Mouse (Mus musculus) mammary gland, adult 2 months (tissue): Measurements from ENCODE around the gene Olfr635. TPM values are rescaled to one million over a fixed set of nuclear protein-coding genes. Genes with fewer than 3 reads are reported as not detected.

ENCODE experiments used
- polyA plus RNA-seq: library from polyadenylated mRNA; depleted of rRNA; stranded (reverse); fragments of >200 nt; gene quantifications from 2 replicates; pipeline ENCODE4 v1.2.3, GENCODE M21; 2012; ENCODE audit warnings: low replicate concordance; rRNA removed

Olfr635 gene
- not detected in 2 replicates for polyA plus RNA-seq

DNA sequence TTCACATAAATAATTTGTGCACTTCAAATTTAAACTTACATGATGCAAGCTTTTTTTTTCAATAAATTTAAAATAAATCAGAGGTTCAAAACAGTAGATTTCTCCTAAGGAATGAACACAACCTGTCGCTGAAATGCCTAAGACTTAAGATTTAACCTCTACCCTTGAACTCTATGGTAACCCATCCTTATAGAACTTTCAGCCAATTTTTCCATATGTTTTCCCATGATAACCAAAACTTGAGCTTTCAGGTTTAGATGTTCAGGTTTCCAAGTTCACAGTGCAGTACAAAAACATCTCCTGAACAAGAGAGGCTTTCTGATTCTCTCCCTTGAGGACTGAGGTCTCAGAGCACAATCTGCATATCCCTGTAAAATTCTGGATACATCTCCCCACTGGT, at the start of gene Olfr635:
Gene Olfr635 (plus strand): TSS at position 301 of the 400 bp plus-strand sequence.

DNA sequence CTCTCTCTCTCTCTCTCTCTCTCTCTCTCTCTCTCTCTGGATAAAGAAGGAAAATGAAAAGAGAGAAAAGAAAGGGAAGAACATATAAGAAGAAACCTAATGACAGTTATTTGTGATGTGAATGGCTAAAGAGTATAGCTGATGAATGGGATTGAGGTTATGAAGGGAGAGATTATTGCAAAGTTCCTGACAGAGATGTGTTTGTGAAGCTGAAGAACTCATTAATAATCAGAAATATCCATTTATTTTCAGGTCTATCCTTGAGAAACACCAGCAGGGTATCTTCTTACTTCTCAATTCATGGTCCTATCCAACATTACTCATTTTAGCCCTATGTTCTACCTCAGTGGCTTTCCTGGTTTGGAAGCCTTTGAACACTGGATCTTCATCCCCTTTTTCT, 42.4 kb upstream of the Olfr635 start, which contains the start of gene Olfr631:
Gene Olfr631 (plus strand): TSS at position 301 of the 400 bp plus-strand sequence.

GRCm38 (mm10) chr7:103934264-103934663, 36.7 kb upstream of the Olfr635 start, which contains the start of gene Olfr632:
Gene Olfr632, plus strand, starts transcription at chr7:103934347.

GRCm38 (mm10) chr7:103944137-103944536, 26.8 kb upstream of the Olfr635 start, which contains the start of gene Olfr633:
Gene Olfr633, plus strand, starts transcription at chr7:103944437.

GRCm38 (mm10) chr7:103998446-103998845, 27.5 kb downstream of the Olfr635 start, which contains the start of gene Olfr638:
Gene Olfr638, plus strand, starts transcription at chr7:103998746.

DNA sequence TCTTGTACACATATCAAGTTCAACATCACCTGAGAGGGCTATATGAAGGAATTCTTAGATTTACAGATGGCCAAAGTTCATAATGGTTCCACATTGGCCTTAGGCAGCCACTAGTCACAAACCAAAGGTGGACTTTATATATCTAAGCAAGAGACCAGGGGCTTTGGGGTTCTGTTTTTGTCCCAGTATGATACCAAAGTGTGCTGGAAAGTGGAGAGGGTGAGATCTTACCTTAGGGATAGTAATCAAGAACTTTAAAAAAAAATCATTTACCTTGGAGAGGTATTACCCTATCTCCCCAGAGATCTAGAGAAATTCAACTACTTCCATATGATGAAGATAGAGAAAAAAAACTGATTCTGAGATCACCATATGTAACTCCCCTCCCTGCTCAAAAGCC, 46.3 kb downstream of the Olfr635 start, which contains the start of gene Olfr639:
Gene Olfr639 (minus strand): TSS at position 101 of the 400 bp plus-strand sequence.

GRCm38 (mm10) chr7:104025473-104025872, 54.5 kb downstream of the Olfr635 start, which contains the start of gene Olfr640:
Gene Olfr640, minus strand, starts transcription at chr7:104025573.

DNA sequence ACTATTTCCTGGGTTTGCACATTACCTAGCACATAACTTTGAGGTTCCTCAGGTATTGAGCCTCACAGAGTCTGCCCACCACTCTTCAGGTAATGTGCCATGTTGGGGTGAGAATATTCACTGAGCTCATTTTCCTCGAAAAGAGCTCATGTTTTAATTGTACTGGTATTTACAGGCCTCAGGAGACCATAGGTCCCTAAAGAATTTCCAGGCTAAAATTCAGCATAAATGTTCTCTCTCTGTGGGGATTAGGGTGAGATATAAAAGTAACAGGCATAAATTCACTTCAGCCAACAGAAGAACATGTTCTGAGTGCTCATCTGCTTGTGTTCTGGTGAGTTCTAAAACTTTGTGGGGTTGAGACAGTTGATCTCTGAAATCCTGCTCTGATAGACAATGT, 64.2 kb downstream of the Olfr635 start, which contains the start of gene Olfr641:
Gene Olfr641 (plus strand): TSS at position 301 of the 400 bp plus-strand sequence.

Other genes starting within 250 kb of the Olfr635 start
- gene Olfr628, start 240.8 kb upstream of the Olfr635 start, polyA plus RNA-seq: not detected in 2 replicates
- not detected in 2 replicates for gene Olfr629, start 226.2 kb upstream of the Olfr635 start, polyA plus RNA-seq
- not detected in 2 replicates for gene Olfr630, start 213.8 kb upstream of the Olfr635 start, polyA plus RNA-seq
- not detected in 2 replicates for gene Olfr69, start 199.6 kb upstream of the Olfr635 start, polyA plus RNA-seq
- gene Olfr68, start 191.5 kb upstream of the Olfr635 start, polyA plus RNA-seq: not detected in 2 replicates
- not detected in 2 replicates for gene Olfr67, start 179.3 kb upstream of the Olfr635 start, polyA plus RNA-seq
- gene Hbb-bt, start 157.2 kb upstream of the Olfr635 start, polyA plus RNA-seq: 79.2 and 80.0 TPM in 2 replicates
- 783 and 1,033 TPM in 2 replicates for gene Hbb-bs, start 143.1 kb upstream of the Olfr635 start, polyA plus RNA-seq
- gene Hbb-bh2, start 130.6 kb upstream of the Olfr635 start, polyA plus RNA-seq: not detected in 2 replicates
- gene Hbb-bh1, start 128.0 kb upstream of the Olfr635 start, polyA plus RNA-seq: not detected in 2 replicates
- gene Hbb-y, start 117.9 kb upstream of the Olfr635 start, polyA plus RNA-seq: not detected in 2 replicates
- not detected in 2 replicates for gene Olfr66, start 84.9 kb upstream of the Olfr635 start, polyA plus RNA-seq
- not detected in 2 replicates for gene Olfr64, start 76.7 kb upstream of the Olfr635 start, polyA plus RNA-seq
- not detected in 2 replicates for gene Olfr65, start 67.7 kb upstream of the Olfr635 start, polyA plus RNA-seq
- gene Olfr631, start 42.3 kb upstream of the Olfr635 start, polyA plus RNA-seq: not detected in 2 replicates
- gene Olfr632, start 36.8 kb upstream of the Olfr635 start, polyA plus RNA-seq: not detected in 2 replicates
- gene Olfr633, start 26.7 kb upstream of the Olfr635 start, polyA plus RNA-seq: not detected in 2 replicates
- not detected in 2 replicates for gene Olfr638, start 27.6 kb downstream of the Olfr635 start, polyA plus RNA-seq
- not detected in 2 replicates for gene Olfr639, start 46.2 kb downstream of the Olfr635 start, polyA plus RNA-seq
- not detected in 2 replicates for gene Olfr640, start 54.4 kb downstream of the Olfr635 start, polyA plus RNA-seq
- gene Olfr641, start 64.3 kb downstream of the Olfr635 start, polyA plus RNA-seq: not detected in 2 replicates
- gene Olfr642, start 81.5 kb downstream of the Olfr635 start, polyA plus RNA-seq: not detected in 2 replicates
- gene 4930516K23Rik, start 90.3 kb downstream of the Olfr635 start, polyA plus RNA-seq: not detected in 2 replicates
- not detected in 2 replicates for gene Olfr644, start 100.7 kb downstream of the Olfr635 start, polyA plus RNA-seq
- not detected in 2 replicates for gene Olfr645, start 114.3 kb downstream of the Olfr635 start, polyA plus RNA-seq
- not detected in 2 replicates for gene Olfr646, start 133.7 kb downstream of the Olfr635 start, polyA plus RNA-seq
- gene Ubqln5, start 158.7 kb downstream of the Olfr635 start, polyA plus RNA-seq: not detected in 2 replicates
- not detected in 2 replicates for gene Olfr643, start 166.3 kb downstream of the Olfr635 start, polyA plus RNA-seq
- gene Ubqln3, start 172.1 kb downstream of the Olfr635 start, polyA plus RNA-seq: not detected in 2 replicates
- gene Ubqlnl, start 179.4 kb downstream of the Olfr635 start, polyA plus RNA-seq: not detected in 2 replicates
- gene Olfm5, start 193.7 kb downstream of the Olfr635 start, polyA plus RNA-seq: not detected in 2 replicates
- not detected in 2 replicates for gene Olfr648, start 212.2 kb downstream of the Olfr635 start, polyA plus RNA-seq
- not detected in 2 replicates for gene Olfr649, start 224.8 kb downstream of the Olfr635 start, polyA plus RNA-seq
- gene Trim6, start 247.6 kb downstream of the Olfr635 start, polyA plus RNA-seq: 0.97 and 1.1 TPM in 2 replicates